Mouse (Mus musculus): ENCODE measurements around the gene Ctnnbip1. TPM values are rescaled to one million over a fixed set of nuclear protein-coding genes. Genes with fewer than 3 reads are reported as not detected.

Gene Ctnnbip1
- total RNA-seq, 2 experiments from 2014 or later: 94.7 to 99.4 TPM

GRCm38 (mm10) chr4:149578831-149579230 lies 60.8 kb downstream of the Ctnnbip1 start:
- intact Hi-C loops (cut with DNase I): no loop called here
- DNase-seq: peak; percentile 33

DNA sequence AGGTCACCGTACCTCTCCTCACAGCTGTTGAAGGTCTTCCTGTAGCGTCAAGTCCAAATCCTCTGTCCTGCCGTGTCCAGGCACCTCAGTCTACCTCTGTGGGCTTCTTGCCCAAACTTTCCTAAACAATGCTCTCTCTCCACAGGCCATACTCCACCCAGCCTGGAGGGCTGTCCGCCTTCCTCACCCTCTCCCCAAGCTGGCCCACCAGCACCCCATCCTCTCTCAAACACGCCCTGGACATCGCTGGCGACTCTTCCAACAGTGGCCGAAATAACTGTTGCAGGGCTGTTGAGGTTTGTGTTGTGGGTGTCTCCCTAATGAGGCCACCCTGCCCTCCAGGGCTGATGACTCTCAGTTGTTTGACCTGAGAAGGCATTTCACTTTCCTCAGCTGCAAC lies 67.2 kb downstream of the Ctnnbip1 start:
- intact Hi-C loops (cut with DNase I): no loop called here
- DNase-seq: no peak

DNA sequence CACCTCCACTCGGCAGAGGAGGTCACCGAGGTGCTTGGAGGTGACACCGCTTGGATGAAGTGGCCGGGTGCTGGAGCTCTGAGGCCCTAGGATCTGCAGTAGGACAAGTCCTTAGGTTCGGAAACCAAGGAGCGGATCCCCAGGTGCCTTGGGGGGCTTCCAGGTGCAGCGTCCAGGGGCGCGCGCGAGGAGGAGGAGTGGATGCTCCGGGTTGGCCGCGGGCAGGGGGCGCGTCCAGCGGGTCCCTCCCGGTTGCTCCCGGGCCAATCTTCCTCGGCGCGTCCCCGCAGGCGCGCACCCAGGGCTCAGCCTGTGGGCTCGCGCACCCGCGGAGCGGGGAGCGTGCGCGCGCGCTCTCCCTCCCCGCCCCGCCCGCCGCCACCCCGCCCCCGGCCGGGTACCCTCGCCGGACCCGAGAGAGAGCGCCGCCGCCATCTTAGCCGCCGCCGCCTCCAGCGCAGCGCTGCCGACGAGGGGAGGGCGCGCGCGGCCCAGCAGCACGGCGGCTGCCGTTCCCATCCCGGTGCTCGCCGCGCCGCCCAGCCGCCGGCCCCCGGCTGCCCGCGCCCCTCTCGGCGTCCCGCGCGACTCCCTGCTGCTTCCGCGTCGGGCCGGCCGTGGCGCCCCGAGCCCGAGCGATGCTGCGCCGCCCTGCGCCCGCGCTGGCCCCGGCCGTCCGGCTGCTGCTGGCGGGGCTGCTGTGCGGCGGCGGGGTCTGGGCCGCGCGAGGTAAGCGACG lies 68.2 kb downstream of the Ctnnbip1 start, which contains the start of gene Clstn1:
Gene Clstn1, plus strand, starts transcription at position 425 of the 739 bp plus-strand sequence.
- DNase-seq: peak; percentile 86
- intact Hi-C loops (cut with DNase I): no loop called here

DNA sequence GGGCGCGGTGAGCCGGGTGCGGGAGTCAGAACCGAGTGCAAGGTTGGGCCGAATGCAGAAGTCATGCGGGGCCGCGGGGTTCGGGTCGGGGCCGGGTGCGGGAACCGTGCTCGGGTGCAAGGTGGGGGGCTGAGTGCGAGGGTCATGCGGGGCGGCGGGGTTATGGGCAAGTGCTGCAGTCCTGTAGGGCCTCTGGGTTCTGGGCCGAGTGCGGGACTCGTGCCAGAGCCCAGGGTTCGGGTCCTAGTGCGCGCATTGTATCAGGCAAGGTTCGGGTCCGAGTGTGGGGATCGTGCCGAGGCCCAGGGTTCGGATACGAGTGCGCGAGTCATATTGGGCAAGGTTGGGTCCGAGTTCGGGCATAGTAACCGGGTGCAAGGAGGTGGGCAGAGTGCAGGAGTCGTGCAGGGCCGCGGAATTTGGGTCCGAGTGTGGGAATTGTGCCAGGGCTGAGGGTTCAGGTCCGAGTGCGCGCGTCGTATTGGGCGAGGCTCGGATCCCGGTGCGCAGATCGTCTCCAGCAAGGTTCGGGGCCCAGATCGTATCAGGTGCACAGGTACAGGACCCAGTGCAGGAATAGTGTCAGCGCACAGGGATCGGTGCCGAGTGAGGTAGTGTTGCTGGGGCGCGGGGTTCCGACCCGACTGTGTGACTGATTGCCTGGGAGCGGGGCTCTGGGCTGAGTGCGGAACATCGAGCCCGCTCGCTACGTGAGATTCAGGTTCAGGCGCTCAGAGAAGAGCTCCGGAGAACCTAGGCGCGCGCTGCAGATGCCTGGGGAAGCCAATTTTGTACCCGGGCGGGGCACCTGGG lies 69.0 kb downstream of the Ctnnbip1 start:
- peak; percentile 69 for DNase-seq
- intact Hi-C loops (cut with DNase I): no loop called here

- no peak for DNase-seq
- intact Hi-C loops (cut with DNase I): no loop called here
Observed at GRCm38 (mm10) chr4:149587596-149588168, 69.6 kb downstream of the Ctnnbip1 start.

GRCm38 (mm10) chr4:149590200-149590599 lies 72.2 kb downstream of the Ctnnbip1 start:
- no peak for DNase-seq
- intact Hi-C loops (cut with DNase I): no loop called here

- intact Hi-C loops (cut with DNase I): no loop called here
- DNase-seq: no peak
Observed at GRCm38 (mm10) chr4:149591486-149591885, 73.5 kb downstream of the Ctnnbip1 start.

DNA sequence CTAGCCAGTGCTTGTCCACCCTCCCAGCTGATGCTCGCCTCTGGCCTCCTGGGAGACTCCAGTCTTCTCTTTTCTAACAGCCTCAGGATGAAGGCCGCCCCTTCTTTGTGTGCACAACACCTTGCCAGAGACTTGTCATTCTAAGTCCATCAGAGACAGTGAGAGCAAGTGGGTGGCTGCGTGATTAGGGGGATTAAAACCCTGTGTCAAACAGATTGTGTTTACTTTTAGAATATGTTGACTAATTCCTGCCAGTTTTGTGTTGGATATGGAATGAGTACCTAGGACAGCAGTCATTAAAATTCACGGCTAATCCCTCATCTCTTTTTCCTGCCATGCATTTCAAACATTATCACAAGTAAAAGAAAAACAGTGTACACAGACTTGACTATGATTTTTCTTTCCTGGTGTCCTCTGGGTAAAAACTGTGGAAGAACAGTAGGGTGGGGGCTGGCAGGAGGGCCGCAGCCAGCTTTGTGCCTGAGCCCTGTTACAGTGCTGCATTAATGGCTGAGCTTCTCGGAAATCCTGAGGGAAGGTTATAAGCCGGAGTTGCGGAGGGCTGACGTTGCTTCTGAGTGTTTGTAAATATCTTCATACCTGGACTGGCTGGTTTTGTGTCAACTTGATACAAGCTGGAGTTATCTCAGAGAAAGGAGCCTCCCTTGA lies 77.0 kb downstream of the Ctnnbip1 start:
- no peak for DNase-seq

DNA sequence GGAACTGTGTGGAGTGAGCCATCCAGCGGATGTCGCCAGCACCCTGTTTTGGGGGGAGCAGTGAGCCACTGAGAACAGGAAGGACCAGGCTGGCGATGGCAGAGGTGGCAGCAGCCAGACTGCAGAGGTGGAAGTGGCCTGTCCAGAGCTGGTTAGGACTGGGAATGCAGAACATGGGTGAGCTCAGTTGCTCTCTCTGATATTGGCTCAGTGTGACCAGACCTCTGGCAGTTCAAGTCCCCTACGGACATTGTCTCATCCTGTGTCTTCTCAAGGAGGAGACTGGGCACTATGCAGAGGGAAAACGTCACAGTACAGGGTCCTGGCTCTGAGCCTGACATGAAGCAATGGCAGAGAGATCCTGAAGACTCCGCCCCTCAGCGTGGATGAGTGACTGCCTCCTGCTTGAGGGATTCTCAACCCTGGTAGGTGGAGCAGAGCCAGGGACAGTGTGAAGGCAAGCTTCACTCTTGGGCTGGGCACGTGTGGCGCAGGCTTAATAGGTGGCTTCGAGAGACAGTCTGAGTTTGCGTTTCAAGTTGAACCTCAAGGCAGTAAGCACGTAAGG lies 79.7 kb downstream of the Ctnnbip1 start:
- intact Hi-C loops (cut with DNase I): no loop called here
- peak; percentile 49 for DNase-seq

More for the DNA sequence above, 77.0 kb downstream of the Ctnnbip1 start:
- intact Hi-C loops (cut with DNase I): no loop called here

DNA sequence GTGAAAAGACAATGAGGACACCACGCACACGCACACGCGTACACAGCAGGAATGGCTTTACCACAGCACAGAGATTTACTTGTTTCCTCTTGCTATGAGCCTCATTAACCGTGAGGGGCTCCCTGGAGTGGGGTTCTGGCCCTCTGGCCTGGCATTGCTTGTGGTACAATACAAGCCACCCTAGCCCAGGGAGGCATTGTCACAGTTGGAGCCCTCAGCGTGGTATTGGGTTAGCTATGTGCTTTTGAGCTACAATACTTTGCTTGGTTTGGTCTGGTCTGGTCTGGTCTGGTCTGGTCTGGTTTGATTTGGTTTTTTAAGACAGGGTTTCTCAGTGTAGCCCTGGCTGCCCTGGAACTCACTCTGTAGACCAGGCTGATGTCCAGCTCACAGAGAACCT lies 81.5 kb downstream of the Ctnnbip1 start:
- intact Hi-C loops (cut with DNase I): no loop called here
- DNase-seq: no peak

- no peak for DNase-seq
- intact Hi-C loops (cut with DNase I): no loop called here
Observed at GRCm38 (mm10) chr4:149600130-149600529, 82.1 kb downstream of the Ctnnbip1 start.

DNA sequence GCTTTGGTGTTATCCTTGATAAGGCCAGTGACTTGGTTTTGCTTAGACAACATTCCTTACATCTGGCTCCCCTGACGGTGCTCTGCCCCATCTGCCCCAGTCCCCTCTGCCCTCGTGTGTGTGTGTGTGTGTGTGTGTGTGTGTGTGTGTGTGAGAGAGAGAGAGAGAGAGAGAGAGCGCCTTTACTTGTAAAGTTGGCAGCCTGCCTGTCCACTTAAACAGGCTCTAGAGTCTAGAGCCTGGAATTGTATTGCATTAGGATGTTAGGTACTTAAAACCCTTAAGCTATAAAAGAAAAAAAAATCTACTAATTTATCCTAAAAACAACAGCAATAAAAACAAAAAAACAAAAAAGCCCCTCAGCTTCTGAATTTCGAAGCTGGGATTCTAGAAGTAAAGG lies 83.4 kb downstream of the Ctnnbip1 start:
- no peak for DNase-seq
- intact Hi-C loops (cut with DNase I): no loop called here

GRCm38 (mm10) chr4:149602236-149602635 lies 84.2 kb downstream of the Ctnnbip1 start:
- no peak for DNase-seq
- intact Hi-C loops (cut with DNase I): no loop called here

GRCm38 (mm10) chr4:149603860-149604259 lies 85.8 kb downstream of the Ctnnbip1 start:
- DNase-seq: no peak
- intact Hi-C loops (cut with DNase I): no loop called here

GRCm38 (mm10) chr4:149604518-149604917 lies 86.5 kb downstream of the Ctnnbip1 start:
- DNase-seq: no peak
- intact Hi-C loops (cut with DNase I): no loop called here

DNA sequence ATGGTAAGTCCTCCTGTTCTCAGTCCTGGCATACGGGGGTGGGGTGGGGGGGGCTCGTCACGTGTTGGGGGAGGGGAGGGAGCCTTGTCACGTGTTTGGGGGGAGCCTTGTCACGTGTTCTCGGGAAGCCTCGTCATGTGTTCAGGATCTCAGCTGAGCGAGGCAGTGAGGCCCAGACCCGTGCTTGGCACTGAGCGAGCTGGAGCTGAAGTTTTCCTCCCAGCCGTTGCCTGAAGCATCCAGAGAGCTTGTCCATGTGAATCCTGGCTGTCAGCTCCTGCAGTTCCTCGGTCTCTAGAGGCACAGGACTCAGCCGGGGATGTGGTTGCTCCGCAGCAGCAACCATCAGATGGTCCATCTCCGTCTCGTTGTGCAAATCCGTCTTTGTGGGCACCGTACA lies 88.0 kb downstream of the Ctnnbip1 start:
- peak; percentile 43 for DNase-seq
- intact Hi-C loops (cut with DNase I): no loop called here

- intact Hi-C loops (cut with DNase I): no loop called here
- DNase-seq: no peak
Observed at GRCm38 (mm10) chr4:149606766-149607358, 88.8 kb downstream of the Ctnnbip1 start.

DNA sequence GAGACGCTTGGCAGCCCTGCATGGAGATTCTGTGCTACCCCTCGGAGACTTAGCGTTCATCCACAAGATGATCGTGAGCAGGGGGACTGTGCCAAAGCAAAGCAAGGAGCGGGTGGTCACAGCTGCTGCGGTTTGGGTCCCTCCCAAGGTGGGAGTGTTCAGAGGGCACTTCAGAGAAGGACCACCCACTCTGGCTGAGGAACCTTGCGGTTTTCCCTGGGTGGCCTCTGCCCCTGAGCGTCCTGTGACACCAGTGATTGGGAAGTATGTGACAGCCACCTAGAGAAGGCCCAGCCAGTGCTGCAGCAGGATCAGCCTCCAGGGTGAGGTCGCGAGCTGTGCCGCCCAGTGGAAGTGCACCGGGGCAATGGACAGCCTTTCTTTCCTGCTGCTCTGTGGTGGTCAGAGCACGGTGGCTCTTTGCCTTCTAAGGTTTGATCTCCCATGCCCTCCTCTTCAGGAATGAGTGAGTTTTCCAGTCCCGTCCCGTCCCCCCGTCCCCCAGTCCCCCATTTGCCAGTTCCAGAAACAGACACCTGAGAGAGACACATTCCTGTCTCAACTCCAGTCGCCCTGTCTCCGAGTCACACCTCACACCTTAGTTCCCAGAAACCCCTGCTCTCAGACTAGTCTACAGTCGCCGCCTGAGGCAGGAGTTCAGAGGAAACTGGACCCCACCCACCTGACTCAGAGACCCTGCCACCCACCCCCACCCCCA lies 89.7 kb downstream of the Ctnnbip1 start:
- peak; percentile 84 for DNase-seq
- intact Hi-C loops (cut with DNase I): loop anchor here (2.0 kb wide), 1 partner anchor 57 kb away; no protein-coding TSS in a partner anchor

- no peak for DNase-seq
- intact Hi-C loops (cut with DNase I): loop anchor here (2.0 kb wide), 1 partner anchor 57 kb away; no protein-coding TSS in a partner anchor
Observed at GRCm38 (mm10) chr4:149608309-149608638, 90.2 kb downstream of the Ctnnbip1 start.

Measured in left cerebral cortex, postnatal 4 days (tissue).